Mouse (Mus musculus) left cerebral cortex, adult 18-20 months (tissue): Measurements from ENCODE around the gene Myct1. TPM values are rescaled to one million over a fixed set of nuclear protein-coding genes. Genes with fewer than 3 reads are reported as not detected.

Experiments
- DNase-seq, 2 experiments: peaks; one replicate each; pipeline ENCODE4 v3.0.0; 2021 to 2022; ENCODE audit warnings: low spot score in 2 of 2, mixed read lengths in 1 of 2
- total RNA-seq, 2 experiments: library from RNA; stranded (reverse); gene quantifications; 2 replicates each; pipeline ENCODE4 v1.2.3; 2021

The Myct1 gene
- total RNA-seq, 2 experiments from 2014 or later = 0.12 to 0.42 TPM

DNA sequence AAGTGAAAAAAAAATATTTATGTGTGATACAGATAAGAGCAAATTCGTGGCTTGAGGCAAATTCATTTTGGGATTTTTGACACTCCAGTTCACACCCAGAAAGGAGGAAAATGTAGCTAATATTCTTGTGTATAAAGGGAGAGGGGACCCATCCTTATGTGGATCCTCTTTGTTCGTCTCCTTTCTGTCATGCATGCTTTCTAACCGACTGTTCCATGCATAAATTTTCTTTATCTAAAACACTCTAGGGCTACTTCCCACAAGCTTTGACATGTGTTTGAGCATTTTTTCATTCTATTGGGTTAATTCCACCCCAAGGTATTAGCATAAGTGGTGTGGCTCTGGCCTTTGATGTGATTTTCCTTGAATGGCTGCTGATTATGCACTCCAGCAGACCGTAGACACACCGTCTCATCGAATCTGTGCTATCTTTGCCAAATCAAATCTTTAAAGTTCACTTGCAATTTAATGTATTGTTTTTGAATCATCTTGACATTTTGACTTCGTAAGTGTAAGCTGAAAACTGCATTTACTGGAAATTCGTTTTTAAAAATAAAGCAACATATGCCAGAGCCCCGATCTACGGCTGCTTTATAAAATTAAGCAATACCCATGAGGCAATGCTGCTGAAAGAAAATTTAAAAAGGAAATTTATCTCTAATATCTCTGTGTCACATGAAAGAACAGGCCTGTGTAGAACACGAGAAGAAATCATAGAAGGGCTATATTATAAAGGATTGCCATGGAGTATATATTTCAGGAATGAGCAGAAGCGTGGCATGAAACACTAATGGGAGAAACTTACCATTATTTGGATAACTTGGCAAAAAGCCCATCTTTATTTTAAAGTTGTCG lies 21.8 kb downstream of the Myct1 start:
- no peak for DNase-seq

DNA sequence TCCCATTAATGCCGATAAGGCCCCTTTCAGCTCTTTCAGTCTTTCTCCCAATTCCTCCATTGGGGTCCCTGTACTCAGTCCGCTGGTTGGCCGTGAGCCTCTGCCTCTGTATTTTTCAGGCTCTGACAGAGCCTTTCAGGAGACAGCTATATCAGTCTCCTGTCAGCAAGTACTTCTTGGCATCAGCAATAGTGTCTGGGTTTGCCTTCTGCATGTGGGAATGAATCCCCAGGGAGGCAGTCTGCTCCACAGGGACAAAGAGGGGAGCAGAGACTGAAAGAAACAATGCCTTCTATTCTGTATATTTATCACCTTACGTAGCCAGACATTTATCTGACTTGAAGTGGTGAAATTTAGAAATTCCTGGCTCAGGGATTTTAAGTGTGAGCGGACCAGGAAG lies 32.7 kb downstream of the Myct1 start:
- DNase-seq = no peak

DNA sequence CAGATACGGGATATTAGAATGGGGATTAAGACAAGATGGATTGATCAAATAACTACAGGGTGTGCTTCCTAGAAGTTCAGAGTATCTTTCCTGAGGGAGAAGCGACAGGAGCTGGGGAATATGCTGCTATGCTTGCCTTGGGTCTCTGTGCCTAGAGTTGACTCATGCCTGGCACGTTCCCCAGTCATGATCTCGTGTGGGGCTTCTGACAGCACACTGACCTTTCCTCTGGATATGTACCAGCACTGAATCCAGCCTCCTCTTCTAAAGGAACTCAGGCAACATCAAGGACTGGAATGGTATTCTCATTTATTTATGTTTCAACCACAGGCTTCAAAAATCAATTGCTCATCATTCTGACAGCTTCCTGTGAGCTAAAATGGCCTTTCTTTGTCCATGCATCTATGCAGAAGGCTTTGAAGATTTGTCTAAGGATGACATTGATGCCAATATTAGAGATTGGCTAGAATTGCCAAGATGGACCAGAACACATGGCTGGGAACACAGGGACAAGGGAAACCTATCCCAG lies 40.2 kb downstream of the Myct1 start:
- DNase-seq = no peak

DNA sequence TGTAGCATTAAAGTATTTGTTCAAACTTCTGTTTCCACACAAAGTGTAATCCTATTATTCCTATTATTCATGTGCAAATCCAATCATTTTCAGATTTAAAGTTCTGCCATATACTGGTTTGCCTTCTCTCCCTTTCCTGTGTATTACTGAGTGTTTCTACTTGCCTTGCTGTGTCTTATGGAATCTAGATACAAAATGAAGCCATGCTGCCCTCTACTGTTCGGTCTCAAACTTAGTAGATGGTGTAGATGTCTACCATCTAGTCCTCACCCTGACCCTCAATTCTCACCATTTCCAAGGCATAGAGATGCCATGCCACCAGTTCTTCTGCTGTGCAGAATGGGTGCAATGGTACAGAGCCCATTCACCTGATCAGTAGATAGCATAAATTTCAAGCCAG lies 40.8 kb downstream of the Myct1 start:
- peak; percentile 39 to 62 for DNase-seq

DNA sequence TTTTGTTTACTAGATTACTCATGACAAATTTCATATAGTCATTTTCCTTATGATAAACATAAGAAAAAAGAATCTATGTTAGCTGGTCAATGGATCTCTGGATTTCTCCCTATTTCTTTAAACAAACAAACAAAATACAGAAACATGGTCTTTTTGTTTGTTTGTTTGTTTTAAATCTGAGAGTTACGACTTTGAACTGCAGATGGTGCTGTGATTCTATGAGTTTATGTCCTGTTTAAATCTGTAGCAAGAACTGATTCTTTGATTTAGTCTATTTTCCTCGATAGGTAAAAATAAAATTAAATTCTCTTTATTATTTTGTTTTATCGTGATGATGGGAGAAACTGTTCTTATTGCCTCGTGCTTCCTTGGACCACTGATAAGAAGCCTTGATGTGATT lies 43.7 kb downstream of the Myct1 start:
- no peak for DNase-seq

DNA sequence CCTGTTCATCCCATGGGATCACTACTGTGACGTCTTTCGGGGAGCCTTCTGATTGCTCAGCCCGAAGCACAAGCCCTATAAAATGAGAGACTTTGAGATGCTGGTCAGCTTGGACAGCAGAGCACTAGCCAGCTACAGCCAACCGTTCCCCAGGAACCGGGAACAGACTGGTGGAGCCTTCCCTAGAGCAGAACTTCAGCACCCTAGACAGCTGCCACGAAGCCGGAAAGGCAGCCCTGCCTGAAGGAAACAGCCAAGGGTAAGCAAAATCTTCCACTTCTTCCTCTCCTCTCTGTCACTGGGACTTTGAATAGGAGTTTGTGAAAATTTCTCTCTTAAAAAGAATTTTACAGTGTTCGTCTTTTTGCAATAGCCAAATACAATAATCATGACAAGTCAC lies 45.5 kb downstream of the Myct1 start, which contains the start of gene Vip:
Gene Vip, plus strand, starts transcription at position 107 of the 400 bp plus-strand sequence.
- no peak for DNase-seq

Other genes with a start within 250 kb of the Myct1 start
- gene Syne1, start 42.3 kb upstream of the Myct1 start, total RNA-seq = 100 to 1,000 TPM; 360 to 372 TPM
- gene Vip, start 45.4 kb downstream of the Myct1 start, total RNA-seq = 10 to 100 TPM; 52.8 to 74.8 TPM
- gene Fbxo5, start 211.8 kb downstream of the Myct1 start, total RNA-seq = under 1 TPM; 0.91 to 0.98 TPM
- 10 to 100 TPM in 1 of 2 experiments, 1 to 10 TPM in 1; 9.9 to 11.9 TPM for gene Mtrf1l, start 230.1 kb downstream of the Myct1 start, total RNA-seq